Comparison of ENCODE assay signal across 18 mouse cellular contexts in genomic region chr5:144194416-144194815, GRCm38 (mm10). TPM values are rescaled to one million over a fixed set of nuclear protein-coding genes. Genes with fewer than 3 reads are reported as not detected.
"Had no signal": no experiment of that assay in that cellular context is flagged by ENCODE, and none has a peak within 500 bp of the region (broad histone marks: within the 10 kb centered on the region; RNA-seq: fewer than 3 reads in every experiment).

No protein-coding gene starts in this region.

- DNase-seq: gastrocnemius, adult 2 months; gastrocnemius, postnatal 10 days; gastrocnemius, postnatal 25 days; heart, adult 18-20 months; heart, postnatal 10 days; heart, postnatal 4 days; kidney, adult 18-20 months; kidney, adult 8-10 months; kidney, postnatal 10 days; kidney, postnatal 25 days; kidney, postnatal 4 days; left cerebral cortex, postnatal 4 days had no signal

- H3K27me3 ChIP-seq: heart, embryonic 12.5 days; hindbrain, embryonic 12.5 days; intestine, embryonic 15.5 days; limb, embryonic 15.5 days had no signal

- H3K36me3 ChIP-seq: intestine, embryonic 15.5 days had no signal

RNA-seq across cellular contexts. Expression of gene Bhlha15, which starts 4.3 kb away (rescaled TPM):
- total RNA-seq: gastrocnemius, adult 2 months; gastrocnemius, postnatal 25 days; gastrocnemius, postnatal 4 days; heart, postnatal 10 days; heart, postnatal 25 days had no signal
